Mouse (Mus musculus): Measurements from ENCODE around the gene Tfap2c. TPM values are rescaled to one million over a fixed set of nuclear protein-coding genes. Genes with fewer than 3 reads are reported as not detected.

Tfap2c gene
- polyA plus RNA-seq, 1 experiment from 2014 or later = 11.5 TPM

DNA sequence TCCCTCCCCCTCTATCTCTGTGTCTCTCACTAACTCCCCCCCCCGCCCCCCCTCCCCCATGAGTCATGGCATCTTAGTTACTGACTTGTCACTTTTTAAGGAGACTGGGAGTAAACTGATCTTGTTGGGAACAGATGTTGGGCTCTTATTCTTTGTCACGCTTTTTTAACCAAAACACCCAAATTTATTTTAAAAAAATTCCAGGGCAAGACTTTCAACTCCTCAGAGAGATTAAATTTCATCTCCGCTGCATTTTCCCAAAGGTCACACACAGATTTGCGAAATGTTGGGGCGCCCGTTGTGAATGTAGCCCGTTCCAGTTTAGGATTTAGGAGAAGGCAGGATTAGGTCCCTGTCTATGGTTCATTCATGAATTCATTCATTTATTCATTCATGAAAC is 47.7 kb downstream of the Tfap2c start:
- no peak for DNase-seq (ENCODE audit: low spot score)
- WGBS = 78% methylated on average over 7 of the region's 7 CpGs
- H3K27me3 ChIP-seq (ENCODE audit: low read depth, poor library complexity, severe bottlenecking) = no peaks in the 10 kb centered on the region

GRCm38 (mm10) chr2:172597881-172598280 is 48.5 kb downstream of the Tfap2c start:
- Histone ChIP-seq H3K4me1 (peaks cover 19% of the 10 kb centered on the region), H3K4me3 (no peak overlapping the region), H3K27ac (no peak overlapping the region), H3K36me3 (no peaks in the 10 kb centered on the region), H3K9me3 (replicated peaks) (no peaks in the 10 kb centered on the region), H3K27me3 (ENCODE audit: low read depth, poor library complexity, severe bottlenecking) (no peaks in the 10 kb centered on the region)
- no peak for DNase-seq (ENCODE audit: low spot score)
- WGBS = 90% methylated on average over 9 of the region's 9 CpGs

More for the DNA sequence above, 47.7 kb downstream of the Tfap2c start:
- Histone ChIP-seq H3K36me3 (no peaks in the 10 kb centered on the region), H3K27ac (no peak overlapping the region), H3K4me1 (peaks cover 19% of the 10 kb centered on the region), H3K4me3 (no peak overlapping the region), H3K9me3 (replicated peaks) (no peaks in the 10 kb centered on the region)

DNA sequence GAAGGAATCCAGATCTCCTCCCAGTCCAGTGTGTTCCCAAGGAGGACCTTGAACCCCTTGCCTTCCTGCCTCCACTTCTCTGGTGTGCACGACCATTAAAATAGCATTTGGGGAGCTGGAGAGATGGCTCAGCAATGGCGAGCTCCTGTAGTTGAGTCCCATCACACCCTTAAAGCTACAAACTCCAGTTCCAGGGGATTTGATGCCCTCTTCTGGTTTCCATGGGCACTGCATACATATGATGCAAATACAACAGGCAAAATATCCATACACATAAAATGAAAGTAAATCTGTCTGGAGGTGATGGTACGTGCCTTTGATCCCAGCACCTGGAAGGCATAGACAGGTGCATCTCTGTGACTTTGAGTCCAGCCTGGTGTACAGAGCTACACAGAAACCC is 55.2 kb downstream of the Tfap2c start:
- WGBS = 91% methylated on average over 3 of the region's 3 CpGs
- no peaks in the 10 kb centered on the region for H3K36me3 ChIP-seq
- no peaks in the 10 kb centered on the region for H3K9me3 ChIP-seq (replicated peaks)
- H3K27me3 ChIP-seq (ENCODE audit: low read depth, poor library complexity, severe bottlenecking) = no peaks in the 10 kb centered on the region
- no peak overlapping the region for H3K4me3 ChIP-seq
- peaks cover 13% of the 10 kb centered on the region for H3K4me1 ChIP-seq
- DNase-seq (ENCODE audit: low spot score) = no peak
- no peak overlapping the region for H3K27ac ChIP-seq

DNA sequence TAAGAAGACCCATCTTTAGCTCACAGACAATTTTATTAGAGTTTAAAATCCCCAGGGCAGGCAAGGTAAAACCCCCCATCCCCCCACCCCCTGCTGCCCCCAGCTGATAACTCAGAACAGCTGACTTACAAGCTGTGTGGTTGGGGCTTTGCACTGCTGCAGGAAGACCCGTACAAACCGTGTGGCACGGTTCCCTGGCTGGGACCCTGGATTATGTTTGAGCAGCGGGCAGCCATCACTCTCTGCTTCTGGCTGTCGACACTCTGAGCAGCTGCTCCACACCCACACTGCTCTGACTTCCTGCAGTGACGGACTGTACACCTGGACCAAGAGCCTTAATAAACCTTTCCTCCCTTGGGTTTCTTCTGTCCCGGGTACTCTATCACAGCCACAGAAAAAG is 56.2 kb downstream of the Tfap2c start:
- Histone ChIP-seq H3K4me3 (no peak overlapping the region), H3K27me3 (ENCODE audit: low read depth, poor library complexity, severe bottlenecking) (no peaks in the 10 kb centered on the region), H3K36me3 (no peaks in the 10 kb centered on the region), H3K27ac (no peak overlapping the region), H3K4me1 (peaks cover 13% of the 10 kb centered on the region), H3K9me3 (replicated peaks) (no peaks in the 10 kb centered on the region)
- peak; percentile 50 for DNase-seq (ENCODE audit: low spot score)
- WGBS = 33% methylated on average over 7 of the region's 7 CpGs

DNA sequence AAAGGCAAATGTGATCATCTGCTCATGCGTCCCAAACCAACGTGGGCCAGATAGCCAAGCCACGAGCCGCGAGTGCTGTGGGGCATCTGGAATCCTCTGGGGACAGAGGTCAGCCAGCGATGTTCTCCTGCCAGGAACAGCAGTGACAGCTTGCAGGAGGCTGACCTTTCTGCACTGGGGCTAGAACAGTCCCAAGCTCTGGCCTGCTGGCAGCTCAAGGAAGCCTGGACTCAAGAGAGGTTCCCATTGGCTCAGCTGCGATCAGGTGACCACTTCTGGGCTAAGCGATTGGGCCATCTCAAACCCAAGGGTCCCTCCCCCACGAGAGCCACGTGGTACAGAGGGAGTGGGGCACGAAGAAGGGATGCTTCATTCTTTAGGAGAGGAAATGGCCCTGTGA is 58.3 kb downstream of the Tfap2c start:
- Histone ChIP-seq H3K36me3 (no peaks in the 10 kb centered on the region), H3K4me1 (peaks cover 13% of the 10 kb centered on the region), H3K27me3 (ENCODE audit: low read depth, poor library complexity, severe bottlenecking) (peaks cover 5% of the 10 kb centered on the region), H3K9me3 (replicated peaks) (no peaks in the 10 kb centered on the region), H3K4me3 (no peak overlapping the region), H3K27ac (no peak overlapping the region)
- no peak for DNase-seq (ENCODE audit: low spot score)
- WGBS = 76% methylated on average over 11 of the region's 11 CpGs

Other genes starting within 250 kb of the Tfap2c start
- 10.7 and 13.7 TPM in 2 replicates for gene Fam210b, start 204.0 kb upstream of the Tfap2c start, polyA plus RNA-seq (2016; fragmentation: Nextera tagmentation; extraction: Ambion mirVana)
- gene Aurka, start 179.1 kb upstream of the Tfap2c start, polyA plus RNA-seq (2016; fragmentation: Nextera tagmentation; extraction: Ambion mirVana) = 223 and 238 TPM in 2 replicates
- gene Cstf1, start 178.9 kb upstream of the Tfap2c start, polyA plus RNA-seq (2016; fragmentation: Nextera tagmentation; extraction: Ambion mirVana) = 59.7 and 61.5 TPM in 2 replicates
- 0.11 and 0.39 TPM in 2 replicates for gene Cass4, start 155.8 kb upstream of the Tfap2c start, polyA plus RNA-seq (2016; fragmentation: Nextera tagmentation; extraction: Ambion mirVana)
- gene Rtf2, start 109.0 kb upstream of the Tfap2c start, polyA plus RNA-seq (2016; fragmentation: Nextera tagmentation; extraction: Ambion mirVana) = 78.6 and 79.5 TPM in 2 replicates
- gene Gcnt7, start 91.0 kb upstream of the Tfap2c start, polyA plus RNA-seq (2016; fragmentation: Nextera tagmentation; extraction: Ambion mirVana) = 1.9 and 2.2 TPM in 2 replicates
- 0.21 TPM in 1 of 2 replicates, not detected in the other for gene Fam209, start 77.1 kb upstream of the Tfap2c start, polyA plus RNA-seq (2016; fragmentation: Nextera tagmentation; extraction: Ambion mirVana)